Mouse (Mus musculus): ENCODE measurements at regions not wholly inside any gene's neighbourhood (a gene's known extent, or its start where the extent isn't known, plus 50 kb on each side); places are given as distances from the start of the nearest gene placed in this dataset.

- peak; percentile 71 for DNase-seq
Measured at GRCm38 (mm10) chr17:45866346-45866745, 132.7 kb upstream of the 1600014C23Rik start.

GRCm38 (mm10) chr17:45865944-45866343 lies 132.3 kb upstream of the 1600014C23Rik start:
- no peak for DNase-seq

GRCm38 (mm10) chr17:45863471-45864205 lies 130.0 kb upstream of the 1600014C23Rik start:
- no peak for DNase-seq

- DNase-seq, result no peak
Measured at GRCm38 (mm10) chr17:45863031-45863430, 129.4 kb upstream of the 1600014C23Rik start.

GRCm38 (mm10) chr17:45859441-45859840 lies 125.8 kb upstream of the 1600014C23Rik start:
- DNase-seq, result no peak

GRCm38 (mm10) chr17:45853931-45854653 lies 120.4 kb upstream of the 1600014C23Rik start:
- DNase-seq, result no peak

- no peak for DNase-seq
Measured at GRCm38 (mm10) chr17:45852402-45852801, 118.8 kb upstream of the 1600014C23Rik start.

GRCm38 (mm10) chr17:45851723-45852396 lies 118.2 kb upstream of the 1600014C23Rik start:
- DNase-seq, result no peak

- DNase-seq, result no peak
Measured at GRCm38 (mm10) chr17:45850976-45851375, 117.3 kb upstream of the 1600014C23Rik start.

GRCm38 (mm10) chr17:45850174-45850573 lies 116.5 kb upstream of the 1600014C23Rik start:
- no peak for DNase-seq

GRCm38 (mm10) chr17:45848605-45849004 lies 115.0 kb upstream of the 1600014C23Rik start:
- peak; percentile 77 for DNase-seq

GRCm38 (mm10) chr17:45847701-45848378 lies 114.2 kb upstream of the 1600014C23Rik start:
- peak; percentile 66 for DNase-seq

- DNase-seq, result no peak
Measured at GRCm38 (mm10) chr17:45845832-45846231, 112.2 kb upstream of the 1600014C23Rik start.

- DNase-seq, result peak; percentile 26
Measured at GRCm38 (mm10) chr17:45836731-45837130, 103.1 kb upstream of the 1600014C23Rik start.

GRCm38 (mm10) chr17:45836253-45836652 lies 102.6 kb upstream of the 1600014C23Rik start:
- no peak for DNase-seq

- no peak for DNase-seq
Measured at GRCm38 (mm10) chr17:45834518-45835071, 101.0 kb upstream of the 1600014C23Rik start.

GRCm38 (mm10) chr17:45830324-45830723 lies 96.7 kb upstream of the 1600014C23Rik start:
- no peak for DNase-seq

- no peak for DNase-seq
Measured at GRCm38 (mm10) chr17:45829571-45829970, 95.9 kb upstream of the 1600014C23Rik start.

GRCm38 (mm10) chr17:45828843-45829242 lies 95.2 kb upstream of the 1600014C23Rik start:
- no peak for DNase-seq

GRCm38 (mm10) chr17:45828284-45828824 lies 94.7 kb upstream of the 1600014C23Rik start:
- no peak for DNase-seq

GRCm38 (mm10) chr17:45824977-45825376 lies 91.3 kb upstream of the 1600014C23Rik start:
- DNase-seq, result no peak

- DNase-seq, result no peak
Measured at GRCm38 (mm10) chr17:45823501-45823900, 89.9 kb upstream of the 1600014C23Rik start.
